Mouse (Mus musculus): ENCODE data around the gene Gjb4.

Gene Gjb4

GRCm38 (mm10) chr4:127345000-127345399 is 8.9 kb downstream of the Gjb4 start:
- DNase-seq = no peak

GRCm38 (mm10) chr4:127341372-127341771 is 12.5 kb downstream of the Gjb4 start:
- no peak for DNase-seq

GRCm38 (mm10) chr4:127337668-127338067 is 16.2 kb downstream of the Gjb4 start:
- no peak for DNase-seq

- no peak for DNase-seq
These were observed 18.9 kb downstream of the Gjb4 start for GRCm38 (mm10) chr4:127334870-127335504.

GRCm38 (mm10) chr4:127331171-127331570 is 22.7 kb downstream of the Gjb4 start:
- DNase-seq = no peak

GRCm38 (mm10) chr4:127330181-127331100 is 23.4 kb downstream of the Gjb4 start, which contains the start of gene Gjb3:
Gjb3 (minus strand) TSS chr4:127330844.
- DNase-seq = no peak

GRCm38 (mm10) chr4:127329751-127330150 is 24.1 kb downstream of the Gjb4 start:
- no peak for DNase-seq

- no peak for DNase-seq
These were observed 24.8 kb downstream of the Gjb4 start for GRCm38 (mm10) chr4:127329046-127329445.

- DNase-seq = no peak
These were observed 25.5 kb downstream of the Gjb4 start for GRCm38 (mm10) chr4:127328378-127328777.

- no peak for DNase-seq
These were observed 26.1 kb downstream of the Gjb4 start for GRCm38 (mm10) chr4:127327749-127328148.

- no peak for DNase-seq
These were observed 26.6 kb downstream of the Gjb4 start for GRCm38 (mm10) chr4:127327258-127327657.

- no peak for DNase-seq
These were observed 28.6 kb downstream of the Gjb4 start for GRCm38 (mm10) chr4:127325276-127325675.

GRCm38 (mm10) chr4:127324759-127325158 is 29.1 kb downstream of the Gjb4 start:
- DNase-seq = peak; percentile 50

GRCm38 (mm10) chr4:127324296-127324695 is 29.6 kb downstream of the Gjb4 start:
- no peak for DNase-seq

- no peak for DNase-seq
These were observed 30.2 kb downstream of the Gjb4 start for GRCm38 (mm10) chr4:127323651-127324050.

GRCm38 (mm10) chr4:127319613-127320012 is 34.3 kb downstream of the Gjb4 start:
- DNase-seq = peak; percentile 71

GRCm38 (mm10) chr4:127317143-127317542 is 36.7 kb downstream of the Gjb4 start:
- DNase-seq = no peak

GRCm38 (mm10) chr4:127315753-127316152 is 38.1 kb downstream of the Gjb4 start:
- DNase-seq = no peak

GRCm38 (mm10) chr4:127314585-127314984 is 39.3 kb downstream of the Gjb4 start:
- no peak for DNase-seq

- DNase-seq = peak; percentile 37
These were observed 40.0 kb downstream of the Gjb4 start, which contains the start of gene Gja4 for GRCm38 (mm10) chr4:127313861-127314260. Gja4 (minus strand) TSS chr4:127314039.

- no peak for DNase-seq
These were observed 41.5 kb downstream of the Gjb4 start for GRCm38 (mm10) chr4:127312349-127312748.

GRCm38 (mm10) chr4:127311561-127311960 is 42.3 kb downstream of the Gjb4 start:
- peak; percentile 49 for DNase-seq

GRCm38 (mm10) chr4:127306915-127307314 is 47.0 kb downstream of the Gjb4 start:
- DNase-seq = no peak

GRCm38 (mm10) chr4:127303796-127304195 is 50.1 kb downstream of the Gjb4 start:
- no peak for DNase-seq
